Mouse (Mus musculus) heart, embryonic 14.5 days (tissue): ENCODE results near the gene Scarb1. TPM values are rescaled to one million over a fixed set of nuclear protein-coding genes. Genes with fewer than 3 reads are reported as not detected.

Source experiments
- ATAC-seq: fragments of 200-750 bp; cut with Nextera tagmentation; 2 replicates; pipeline ENCODE4 v1.8.0; 2017; ENCODE audit warnings: low read depth, moderate TSS enrichment; ENCODE audit not compliant: insufficient number of reproducible peaks, insufficient read depth, low FRiP score
- H3K27ac ChIP-seq, 2 experiments: fragments of 200-500 bp in 1 of 2; fragments of 300-500 bp in 1 of 2; sonication (generic) in 1 of 2; replicated peaks in 1 of 2; 2 replicates each; pipeline ENCODE4 v1.5.1; 2012 to 2014; ENCODE audit warnings: low read depth in 2 of 2, low read length in 2 of 2, control low read depth in 1 of 2, mild to moderate bottlenecking in 1 of 2, mixed read lengths in 1 of 2; ENCODE audit not compliant: control insufficient read depth in 1 of 2, insufficient read depth in 1 of 2
- H3K27me3 ChIP-seq: fragments of 300-500 bp; sonication (generic); 2 replicates; pipeline ENCODE4 v1.6.1; 2014; ENCODE audit warnings: mild to moderate bottlenecking, low read length, control low read depth; ENCODE audit not compliant: control insufficient read depth, insufficient read depth
- H3K36me3 ChIP-seq: fragments of 300-500 bp; sonication (generic); 2 replicates; pipeline ENCODE4 v1.6.1; 2014; ENCODE audit warnings: mild to moderate bottlenecking, control low read depth, low read length, mixed read lengths; ENCODE audit not compliant: control insufficient read depth, insufficient read depth
- H3K4me1 ChIP-seq, 2 experiments: fragments of 200-500 bp in 1 of 2; fragments of 300-500 bp in 1 of 2; sonication (generic) in 1 of 2; 2 replicates each; pipeline ENCODE4 v1.6.1; 2012 to 2014; ENCODE audit warnings: low read length in 2 of 2, control low read depth in 1 of 2, mixed read lengths in 1 of 2; ENCODE audit not compliant: control insufficient read depth in 2 of 2, insufficient read depth in 2 of 2
- H3K4me2 ChIP-seq: fragments of 300-500 bp; sonication (generic); 2 replicates; pipeline ENCODE4 v1.6.1; 2014; ENCODE audit warnings: mild to moderate bottlenecking, low read length
- H3K4me3 ChIP-seq, 2 experiments: fragments of 200-500 bp in 1 of 2; fragments of 300-500 bp in 1 of 2; sonication (generic) in 1 of 2; 2 replicates each; pipeline ENCODE4 v1.5.1; 2012 to 2014; ENCODE audit warnings: low read length in 2 of 2, mild to moderate bottlenecking in 2 of 2, control low read depth in 1 of 2, low read depth in 1 of 2, moderate library complexity in 1 of 2; ENCODE audit not compliant: control insufficient read depth in 1 of 2, insufficient read depth in 1 of 2
- H3K9ac ChIP-seq: fragments of 300-500 bp; sonication (generic); 2 replicates; pipeline ENCODE4 v1.6.1; 2014; ENCODE audit warnings: mild to moderate bottlenecking, low read length
- H3K9me3 ChIP-seq: fragments of 300-500 bp; sonication (generic); 2 replicates; pipeline ENCODE4 v1.6.1; 2016; ENCODE audit warnings: low read length, control low read depth; ENCODE audit not compliant: control insufficient read depth
- WGBS: fragments of 180-500 bp; shearing (Covaris S2); extraction: QIAGEN DNeasy Blood & Tissue Kit; methylation state at CpG from one replicate; pipeline ENCODE4 v1.1.7; 2014; 5-methylcytosine and 5-hydroxymethylcytosine counted together
- polyA plus RNA-seq: library from polyadenylated mRNA; unstranded; fragments of >200 nt; fragmentation: Nextera tagmentation; extraction: Ambion mirVana; gene quantifications from 2 replicates; pipeline ENCODE4 v1.2.1, GENCODE M21; 2014

Scarb1 gene
- polyA plus RNA-seq, 1 experiment from 2014 or later = 61.6 TPM

DNA sequence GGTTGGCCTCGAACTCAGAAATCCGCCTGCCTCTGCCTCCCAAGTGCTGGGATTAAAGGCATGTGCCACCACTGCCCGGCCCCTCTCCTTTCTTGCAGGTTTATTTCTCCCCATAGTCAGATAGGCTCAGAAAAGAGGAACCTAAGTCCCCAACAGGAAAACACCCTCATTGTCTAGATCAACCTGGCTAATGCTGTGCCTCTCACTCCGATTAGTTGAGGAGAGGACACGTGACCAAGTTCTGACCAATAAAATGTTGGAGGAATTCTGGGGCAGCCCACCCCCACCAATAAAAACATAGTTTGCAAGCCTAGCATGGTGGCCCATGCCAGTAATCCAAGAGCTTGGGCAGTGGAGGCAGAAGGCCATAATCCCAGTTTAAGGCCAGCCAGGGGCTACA lies 11.0 kb upstream of the Scarb1 start:
- Histone ChIP-seq H3K36me3 (no peaks in the 10 kb centered on the region), H3K4me1 (peaks cover 0 to 3% of the 10 kb centered on the region in 2 experiments; a peak in 2 of 4 replicates), H3K9ac (no peak overlapping the region), H3K4me2 (no peak overlapping the region), H3K4me3 (no peak overlapping the region), H3K27ac (no peak overlapping the region), H3K27me3 (no peaks in the 10 kb centered on the region), H3K9me3 (no peaks in the 10 kb centered on the region)
- WGBS = 89% methylated on average over 5 of the region's 5 CpGs
- ATAC-seq = no peak

DNA sequence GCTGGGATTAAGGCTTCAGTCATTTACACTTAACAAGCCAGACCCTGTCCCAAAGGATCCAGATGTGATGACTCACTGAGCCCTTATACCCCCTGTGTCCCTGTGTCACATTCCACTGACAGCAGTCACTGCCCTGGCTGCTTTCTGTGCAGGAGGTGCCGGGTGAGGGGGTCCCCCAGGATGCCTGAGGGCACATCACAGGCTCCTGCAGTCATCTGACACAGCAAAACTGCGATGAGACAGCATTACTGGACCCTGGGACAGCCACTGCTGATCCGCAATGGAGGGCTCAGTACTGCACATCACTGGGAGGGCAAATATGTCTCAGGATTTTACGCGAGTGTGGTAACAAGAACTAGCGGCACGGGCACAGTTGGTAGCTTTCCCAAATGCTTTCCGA lies 10.2 kb upstream of the Scarb1 start:
- Histone ChIP-seq H3K27me3 (no peaks in the 10 kb centered on the region), H3K4me2 (no peak overlapping the region), H3K4me3 (no peak overlapping the region), H3K9me3 (no peaks in the 10 kb centered on the region), H3K9ac (no peak overlapping the region), H3K27ac (no peak overlapping the region), H3K4me1 (peaks cover 0 to 3% of the 10 kb centered on the region in 2 experiments; a peak in 2 of 4 replicates), H3K36me3 (no peaks in the 10 kb centered on the region)
- no peak for ATAC-seq
- 67% methylated on average over 8 of the region's 8 CpGs for WGBS

DNA sequence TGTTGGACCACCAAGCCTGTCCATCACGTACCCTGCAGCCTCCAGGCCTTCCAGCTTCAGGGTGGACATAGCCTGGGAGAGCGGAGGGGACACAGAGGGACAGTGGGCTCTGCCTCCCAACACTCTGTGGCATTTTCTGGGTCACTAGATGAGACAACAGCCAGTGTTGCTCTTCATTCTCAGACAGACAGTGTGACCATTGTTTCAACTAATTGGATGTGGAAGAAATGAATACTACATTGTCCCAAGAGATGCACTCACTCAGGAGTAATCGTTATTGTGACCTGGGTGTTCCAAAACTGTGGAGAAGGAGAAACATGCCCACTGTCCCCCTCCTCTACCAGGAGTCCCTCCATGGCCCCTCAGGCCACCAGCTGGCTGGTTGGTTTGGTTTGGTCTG lies 8.5 kb upstream of the Scarb1 start:
- H3K4me3 ChIP-seq = no peak overlapping the region
- no peak for ATAC-seq
- H3K9ac ChIP-seq = no peak overlapping the region
- H3K27me3 ChIP-seq = no peaks in the 10 kb centered on the region
- no peak overlapping the region for H3K4me2 ChIP-seq
- H3K4me1 ChIP-seq = no peaks in the 10 kb centered on the region; a peak in 1 of 4 replicates
- WGBS = 84% methylated on average over 3 of the region's 3 CpGs
- H3K36me3 ChIP-seq = no peaks in the 10 kb centered on the region
- H3K27ac ChIP-seq = no peak overlapping the region
- no peaks in the 10 kb centered on the region for H3K9me3 ChIP-seq

DNA sequence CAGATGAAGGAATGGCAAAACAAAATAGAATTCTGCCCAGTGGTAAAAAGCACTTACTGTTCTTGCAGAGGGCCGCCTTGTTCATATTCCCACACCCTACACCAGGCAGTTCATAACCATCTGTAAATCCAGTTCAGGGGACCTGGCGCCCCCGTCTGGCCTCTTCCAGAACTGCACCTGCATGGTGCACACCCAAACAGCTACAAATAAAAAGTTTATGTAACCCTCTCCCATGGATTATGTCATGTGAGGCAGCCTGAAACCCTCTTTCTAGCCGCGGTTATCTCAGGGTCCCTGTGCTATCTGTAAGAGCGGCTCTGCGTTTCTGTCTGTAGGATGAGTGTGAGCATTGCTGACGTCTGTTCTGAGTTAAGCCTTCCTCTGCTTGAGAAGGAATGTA lies 7.6 kb upstream of the Scarb1 start:
- no peak for ATAC-seq

DNA sequence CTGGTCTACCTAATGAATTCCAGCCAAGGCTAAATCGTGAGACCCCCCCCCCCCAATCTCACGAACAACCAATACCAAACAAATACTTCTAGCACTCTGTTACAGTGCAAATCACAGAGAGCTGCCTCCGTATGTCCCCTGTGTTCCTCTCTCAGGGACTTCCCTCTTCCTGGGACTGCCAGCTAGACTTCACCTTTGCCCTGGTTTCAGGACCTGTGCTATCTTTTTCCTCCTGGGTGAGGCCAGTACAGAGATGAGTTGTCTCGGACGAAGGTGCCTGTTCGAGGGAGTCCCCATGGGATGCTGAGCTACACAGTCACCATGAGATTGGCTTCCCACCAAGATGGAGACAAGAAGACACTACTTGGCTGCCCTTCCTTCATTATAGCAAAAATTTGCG lies 7.2 kb upstream of the Scarb1 start:
- Histone ChIP-seq H3K27me3 (no peaks in the 10 kb centered on the region), H3K4me1 (no peaks in the 10 kb centered on the region; a peak in 1 of 4 replicates), H3K36me3 (no peaks in the 10 kb centered on the region), H3K4me3 (no peak overlapping the region), H3K9me3 (no peaks in the 10 kb centered on the region), H3K27ac (no peak overlapping the region), H3K4me2 (no peak overlapping the region), H3K9ac (no peak overlapping the region)
- ATAC-seq = no peak
- 68% methylated on average over 7 of the region's 7 CpGs for WGBS

More for the DNA sequence above, 7.6 kb upstream of the Scarb1 start:
- no peaks in the 10 kb centered on the region for H3K9me3 ChIP-seq
- no peak overlapping the region for H3K9ac ChIP-seq
- no peak overlapping the region for H3K4me3 ChIP-seq
- WGBS = 15% methylated on average over 8 of the region's 8 CpGs
- no peaks in the 10 kb centered on the region for H3K36me3 ChIP-seq
- no peak overlapping the region for H3K27ac ChIP-seq
- no peaks in the 10 kb centered on the region; a peak in 1 of 4 replicates for H3K4me1 ChIP-seq
- no peaks in the 10 kb centered on the region for H3K27me3 ChIP-seq
- no peak overlapping the region for H3K4me2 ChIP-seq

DNA sequence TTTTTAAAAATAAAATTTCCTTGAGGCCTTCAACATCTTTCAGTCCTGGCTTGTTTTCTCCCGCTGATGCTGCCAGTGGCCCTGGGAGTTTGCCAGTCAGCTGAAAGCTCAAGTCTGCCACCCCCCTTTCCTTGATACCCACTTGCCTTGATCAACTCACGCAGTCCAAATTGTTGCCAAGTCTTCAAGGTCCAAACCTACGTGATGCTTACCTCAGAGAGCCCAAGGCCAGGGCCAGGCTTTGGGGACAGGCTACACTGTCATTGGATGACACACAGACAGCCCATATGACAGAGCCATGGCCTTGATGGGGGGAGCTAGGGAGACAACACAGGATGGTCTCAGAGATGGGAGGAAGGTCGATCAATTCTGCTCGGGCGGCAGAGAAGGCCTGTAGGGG lies 3.4 kb upstream of the Scarb1 start:
- Histone ChIP-seq H3K27ac (no peak overlapping the region), H3K9ac (no peak overlapping the region), H3K4me2 (no peak overlapping the region), H3K4me1 (peaks cover 11 to 23% of the 10 kb centered on the region in 2 experiments), H3K36me3 (no peaks in the 10 kb centered on the region), H3K27me3 (no peaks in the 10 kb centered on the region), H3K4me3 (no peak overlapping the region), H3K9me3 (no peaks in the 10 kb centered on the region)
- ATAC-seq = no peak
- WGBS = 93% methylated on average over 6 of the region's 6 CpGs

DNA sequence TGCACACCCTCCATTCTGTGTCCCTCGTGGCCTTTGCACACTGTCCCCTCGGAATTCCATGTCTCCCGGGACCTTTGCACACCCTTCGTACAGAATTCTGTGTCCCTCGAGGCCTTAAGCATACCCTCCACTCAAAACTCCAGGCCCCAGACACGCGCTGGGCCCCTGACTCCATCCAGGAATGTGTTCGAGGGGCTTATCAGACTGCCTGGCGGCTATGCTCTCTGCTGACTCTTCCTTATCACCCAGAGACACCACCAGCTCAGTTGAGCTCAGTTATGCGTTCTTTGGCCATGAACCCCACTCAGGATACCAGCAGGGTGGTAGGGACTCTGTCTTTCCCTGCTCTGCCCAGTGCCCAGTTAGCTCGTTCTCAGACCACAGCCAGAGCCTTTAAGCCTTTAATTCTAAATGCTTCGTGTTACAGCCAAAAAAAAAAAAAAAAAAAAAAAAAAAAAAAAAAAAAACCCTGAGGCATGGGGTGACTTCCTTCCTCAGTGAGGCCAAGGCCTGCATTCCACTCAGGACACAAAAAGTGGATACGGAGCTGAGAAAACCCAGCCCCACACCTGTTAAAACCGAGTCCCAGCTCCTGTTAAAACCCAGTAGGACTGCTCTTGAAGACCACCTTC lies 681 bp upstream of the Scarb1 start:
- H3K4me3 ChIP-seq = peak overlapping the region; percentile 68 to 80
- peak overlapping the region; percentile 94 for H3K4me2 ChIP-seq
- WGBS = 14% methylated on average over 14 of the region's 14 CpGs
- H3K9ac ChIP-seq = peak overlapping the region; percentile 76
- no peaks in the 10 kb centered on the region for H3K27me3 ChIP-seq
- peaks cover 24 to 44% of the 10 kb centered on the region in 2 experiments for H3K4me1 ChIP-seq
- peak overlapping the region; percentile 19 to 61 for H3K27ac ChIP-seq
- no peaks in the 10 kb centered on the region for H3K36me3 ChIP-seq
- no peak for ATAC-seq
- no peaks in the 10 kb centered on the region for H3K9me3 ChIP-seq
